Mouse (Mus musculus) liver, embryonic 11.5 days (tissue): ENCODE measurements around the gene Zdhhc20. TPM values are rescaled to one million over a fixed set of nuclear protein-coding genes. Genes with fewer than 3 reads are reported as not detected.

Experiments
- ATAC-seq: fragments of 200-750 bp; cut with Nextera tagmentation; replicated peaks from 2 replicates; pipeline ENCODE4 v1.8.0; 2017; ENCODE audit warnings: moderate number of reproducible peaks, mild to moderate bottlenecking, moderate TSS enrichment, moderate library complexity; ENCODE audit not compliant: low FRiP score
- DNase-seq: peaks from one replicate; pipeline ENCODE4 v3.0.0-alpha.2; 2017; ENCODE audit warnings: low spot score
- H3K27ac ChIP-seq: fragments of 300-500 bp; sonication (generic); 2 replicates; pipeline ENCODE4 v1.5.1; 2014; ENCODE audit warnings: mild to moderate bottlenecking, low read depth, low read length, control low read depth
- H3K27me3 ChIP-seq: fragments of 300-500 bp; sonication (generic); replicated peaks from 2 replicates; pipeline ENCODE4 v1.6.1; 2014; ENCODE audit warnings: low read length, mixed read lengths; ENCODE audit not compliant: control insufficient read depth, insufficient read depth
- H3K36me3 ChIP-seq: fragments of 300-500 bp; sonication (generic); 2 replicates; pipeline ENCODE4 v1.6.1; 2014; ENCODE audit warnings: mild to moderate bottlenecking, low read length, moderate library complexity, mixed read lengths; ENCODE audit not compliant: control insufficient read depth, insufficient read depth
- H3K4me1 ChIP-seq: fragments of 300-500 bp; sonication (generic); replicated peaks from 2 replicates; pipeline ENCODE4 v1.6.1; 2014; ENCODE audit warnings: low read length, mixed read lengths; ENCODE audit not compliant: control insufficient read depth, insufficient read depth
- H3K4me2 ChIP-seq: fragments of 300-500 bp; sonication (generic); 2 replicates; pipeline ENCODE4 v1.6.1; 2014; ENCODE audit warnings: mild to moderate bottlenecking, control low read depth, moderate library complexity
- H3K4me3 ChIP-seq: fragments of 300-500 bp; sonication (generic); 2 replicates; pipeline ENCODE4 v1.5.1; 2014; ENCODE audit warnings: low read depth, low read length, control low read depth
- H3K9ac ChIP-seq: fragments of 300-500 bp; sonication (generic); 2 replicates; pipeline ENCODE4 v1.6.1; 2014; ENCODE audit warnings: low read depth, low read length, control low read depth
- H3K9me3 ChIP-seq: fragments of 300-500 bp; sonication (generic); 2 replicates; pipeline ENCODE4 v1.6.1; 2016; ENCODE audit warnings: low read length, inconsistent platforms, mixed read lengths; ENCODE audit not compliant: control insufficient read depth
- WGBS: fragments of 180-500 bp; shearing (Covaris S2); extraction: QIAGEN DNeasy Blood & Tissue Kit; methylation state at CpG from one replicate; pipeline ENCODE4 v1.1.7; 2014; 5-methylcytosine and 5-hydroxymethylcytosine counted together
- microRNA-seq: library from miRNA; unstranded; fragments of <30 nt; microRNA quantifications from one replicate; pipeline ENCODE4, GENCODE M21; 2017; ENCODE audit warnings: borderline number of aligned reads
- polyA plus RNA-seq: library from polyadenylated mRNA; unstranded; fragments of >200 nt; fragmentation: Nextera tagmentation; extraction: Ambion mirVana; gene quantifications from 2 replicates; pipeline ENCODE4 v1.2.1, GENCODE M21; 2014

Gene Zdhhc20
- polyA plus RNA-seq, 1 experiment from 2014 or later: 32.2 TPM

DNA sequence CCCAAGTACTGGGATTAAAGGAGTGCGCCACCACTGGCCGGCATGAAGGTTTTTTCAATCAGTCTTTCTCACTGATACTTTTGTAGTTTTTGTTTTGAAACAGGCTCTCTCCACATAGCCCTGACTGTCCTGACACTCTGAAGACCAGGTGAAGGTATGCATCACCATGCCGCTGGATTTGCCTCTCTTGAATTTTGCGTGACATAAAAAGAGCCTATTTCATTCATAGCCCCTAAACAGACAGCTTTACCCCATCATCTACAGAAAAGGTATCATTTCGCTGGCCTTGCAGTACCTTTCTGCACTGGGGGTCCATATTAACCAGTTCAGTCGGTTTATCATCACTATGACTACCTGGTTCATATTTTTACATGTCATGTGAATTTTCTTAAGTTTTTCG, 92.5 kb downstream of the Zdhhc20 start:
- ATAC-seq (peak; percentile 24), DNase-seq (no peak)
- no peaks in the 10 kb centered on the region for H3K9me3 ChIP-seq
- no peaks in the 10 kb centered on the region for H3K27me3 ChIP-seq
- H3K4me2 ChIP-seq: peak overlapping the region; percentile 78
- H3K9ac ChIP-seq: peak overlapping the region; percentile 53; the same call in 1 of the 2 replicates
- H3K4me1 ChIP-seq: peaks cover 5% of the 10 kb centered on the region
- H3K36me3 ChIP-seq: peaks cover 12% of the 10 kb centered on the region
- H3K4me3 ChIP-seq: peak overlapping the region; percentile 90
- 9% methylated on average over 7 of the region's 7 CpGs for WGBS
- H3K27ac ChIP-seq: no peak overlapping the region; the same call in 1 of the 2 replicates

- H3K4me2 ChIP-seq: no peak overlapping the region
- H3K27me3 ChIP-seq: no peaks in the 10 kb centered on the region
- ATAC-seq (no peak), DNase-seq (no peak)
- H3K27ac ChIP-seq: no peak overlapping the region
- H3K9ac ChIP-seq: no peak overlapping the region
- no peaks in the 10 kb centered on the region for H3K36me3 ChIP-seq
- no peaks in the 10 kb centered on the region for H3K4me1 ChIP-seq
- no peak overlapping the region for H3K4me3 ChIP-seq
- H3K9me3 ChIP-seq: no peaks in the 10 kb centered on the region
- 78% methylated on average over 4 of the region's 4 CpGs for WGBS
These were observed 98.9 kb downstream of the Zdhhc20 start for GRCm38 (mm10) chr14:57791171-57791570.

DNA sequence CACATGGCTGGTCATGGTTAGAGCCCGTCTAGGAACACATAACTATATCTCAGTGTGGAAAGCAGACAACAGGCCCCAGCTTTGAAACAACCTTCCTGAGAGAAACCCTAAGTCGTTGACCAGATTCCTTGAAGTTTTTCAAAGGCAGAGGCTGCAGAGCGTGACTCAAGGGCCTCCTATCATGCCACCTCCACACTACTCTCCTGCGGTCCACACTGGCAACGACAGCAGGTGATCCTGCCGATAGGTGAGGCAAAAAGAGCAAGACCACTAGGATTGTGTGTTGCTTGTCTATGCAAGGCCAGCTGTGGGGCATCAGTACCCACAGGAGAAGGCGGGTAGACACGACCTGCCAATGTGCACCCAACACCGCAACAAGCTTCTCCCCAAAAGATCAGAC, 100.3 kb downstream of the Zdhhc20 start:
- Histone ChIP-seq H3K27me3 (no peaks in the 10 kb centered on the region), H3K9ac (no peak overlapping the region), H3K36me3 (no peaks in the 10 kb centered on the region), H3K4me3 (no peak overlapping the region), H3K4me2 (no peak overlapping the region), H3K27ac (no peak overlapping the region), H3K4me1 (no peaks in the 10 kb centered on the region), H3K9me3 (no peaks in the 10 kb centered on the region)
- DNase-seq (no peak), ATAC-seq (no peak)
- WGBS: 83% methylated on average over 9 of the region's 9 CpGs

DNA sequence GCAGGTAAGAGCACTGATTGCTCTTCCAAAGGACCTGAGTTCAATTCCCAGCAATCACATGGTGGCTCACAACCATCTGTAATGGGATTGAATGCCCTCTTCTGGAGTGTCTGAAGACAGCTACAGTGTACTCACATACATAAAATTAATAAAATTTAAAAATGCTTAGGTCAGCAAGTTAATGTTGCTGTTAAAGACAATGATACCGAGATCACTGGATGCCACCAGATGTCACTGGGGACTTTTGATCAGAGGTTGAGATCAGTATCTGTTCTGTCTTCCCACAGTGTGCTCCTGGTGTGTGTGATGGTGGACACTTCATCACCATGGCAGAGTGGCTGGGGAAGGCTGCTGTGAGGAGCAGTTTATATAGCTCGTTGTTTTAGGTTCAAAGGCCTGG, 100.8 kb downstream of the Zdhhc20 start:
- 77% methylated on average over 2 of the region's 2 CpGs for WGBS
- no peak overlapping the region for H3K4me3 ChIP-seq
- H3K27ac ChIP-seq: no peak overlapping the region

GRCm38 (mm10) chr14:57787406-57787805, 102.7 kb downstream of the Zdhhc20 start:
- ATAC-seq: no peak
- 59% methylated on average over 4 of the region's 4 CpGs for WGBS
- Histone ChIP-seq H3K27ac (no peak overlapping the region), H3K27me3 (no peaks in the 10 kb centered on the region), H3K36me3 (no peaks in the 10 kb centered on the region), H3K4me1 (no peaks in the 10 kb centered on the region), H3K4me2 (no peak overlapping the region), H3K4me3 (no peak overlapping the region), H3K9me3 (no peaks in the 10 kb centered on the region), H3K9ac (no peak overlapping the region)
- DNase-seq: no peak

More for the DNA sequence above, 100.8 kb downstream of the Zdhhc20 start:
- Histone ChIP-seq H3K27me3 (no peaks in the 10 kb centered on the region), H3K9ac (no peak overlapping the region), H3K4me2 (no peak overlapping the region), H3K36me3 (no peaks in the 10 kb centered on the region), H3K4me1 (no peaks in the 10 kb centered on the region), H3K9me3 (no peaks in the 10 kb centered on the region)
- no peak for ATAC-seq
- DNase-seq: no peak

Small RNA genes within 50 kb of the gene (microRNA-seq; reads per million reads assigned to microRNA genes)
- not detected for gene Mir3077

Other genes starting within 250 kb of the Zdhhc20 start
- gene Xpo4, start 224.8 kb downstream of the Zdhhc20 start, polyA plus RNA-seq: 40.0 and 44.4 TPM in 2 replicates
- not detected in 2 replicates for gene Gm49361, start 144.2 kb downstream of the Zdhhc20 start, polyA plus RNA-seq
- gene Lats2, start 131.9 kb downstream of the Zdhhc20 start, polyA plus RNA-seq: 8.7 and 9.7 TPM in 2 replicates
- gene Sap18, start 92.1 kb downstream of the Zdhhc20 start, polyA plus RNA-seq: 27.6 and 33.7 TPM in 2 replicates
- 42.7 and 43.7 TPM in 2 replicates for gene Ska3, start 64.1 kb downstream of the Zdhhc20 start, polyA plus RNA-seq
- gene Mrpl57, start 64.0 kb downstream of the Zdhhc20 start, polyA plus RNA-seq: 262 and 264 TPM in 2 replicates
- 55.1 and 64.2 TPM in 2 replicates for gene Micu2, start 109.0 kb upstream of the Zdhhc20 start, polyA plus RNA-seq
- gene Fgf9, start 180.3 kb upstream of the Zdhhc20 start, polyA plus RNA-seq: 2.3 and 2.9 TPM in 2 replicates